Comparison of ENCODE assay signal across 8 mouse cellular contexts in genomic region chr17:78603872-78604271, GRCm38 (mm10).
DNase-seq lines count a peak whose midpoint lies in the region; ATAC-seq lines count a peak whose summit lies in the region.

No protein-coding gene starts in this region.

- DNase-seq in kidney, adult 18-20 months, result peak; percentile 73
- peak; percentile 77 to 82 for DNase-seq in cerebellum, adult 18-20 months
- peak; percentile 88 for DNase-seq in heart, postnatal 4 days
- peak; percentile 81 for DNase-seq in layer of hippocampus, adult 9-11 months
- DNase-seq in mesoderm, embryonic 11.5 days (ENCODE audit: low read depth, low spot score), result peak; percentile 83
- DNase-seq in spleen, adult 12 weeks (ENCODE audit: low spot score), result peak; percentile 36

- H3K36me3 ChIP-seq in kidney, embryonic 14.5 days (ENCODE audit: control insufficient read depth, insufficient read depth, low read length), result no peaks in the 10 kb centered on the region
- no peaks in the 10 kb centered on the region for H3K36me3 ChIP-seq in forebrain, embryonic 15.5 days

- 41% methylated on average over 8 of the region's 8 CpGs for WGBS in kidney, embryonic 14.5 days
- 34% methylated on average over 8 of the region's 8 CpGs for WGBS in forebrain, embryonic 15.5 days

- H3K9me3 ChIP-seq in kidney, embryonic 14.5 days (ENCODE audit: control insufficient read depth, low read length), result no peaks in the 10 kb centered on the region
- no peaks in the 10 kb centered on the region for H3K9me3 ChIP-seq in forebrain, embryonic 15.5 days

- no peak overlapping the region for H3K9ac ChIP-seq in kidney, embryonic 14.5 days (ENCODE audit: low read depth, low read length)
- H3K9ac ChIP-seq in forebrain, embryonic 15.5 days (replicated peaks), result no peak overlapping the region

- no peak for ATAC-seq in kidney, embryonic 14.5 days (ENCODE audit: low FRiP score, low TSS enrichment)
- ATAC-seq in forebrain, embryonic 15.5 days (replicated peaks), result peak; percentile 79

- no peak overlapping the region for H3K4me2 ChIP-seq in kidney, embryonic 14.5 days (replicated peaks; ENCODE audit: low read depth, low read length)
- 0 out of 2 replicates have a peak overlapping the region, but pooled peaks have one; percentile 13 for H3K4me2 ChIP-seq in forebrain, embryonic 15.5 days (replicated peaks)

- no peaks in the 10 kb centered on the region for H3K4me1 ChIP-seq in kidney, embryonic 14.5 days (ENCODE audit: control insufficient read depth, insufficient read depth, low read length)
- H3K4me1 ChIP-seq in forebrain, embryonic 15.5 days, result peaks cover 6% of the 10 kb centered on the region

- no peaks in the 10 kb centered on the region for H3K27me3 ChIP-seq in kidney, embryonic 14.5 days (ENCODE audit: control insufficient read depth, insufficient read depth, low read length)
- no peaks in the 10 kb centered on the region for H3K27me3 ChIP-seq in forebrain, embryonic 15.5 days

- H3K27ac ChIP-seq in kidney, embryonic 14.5 days (ENCODE audit: low read depth, low read length), result no peak overlapping the region
- H3K27ac ChIP-seq in forebrain, embryonic 15.5 days (replicated peaks), result no peak overlapping the region

- no peak overlapping the region for H3K4me3 ChIP-seq in kidney, embryonic 14.5 days (ENCODE audit: low read length)
- no peak overlapping the region for H3K4me3 ChIP-seq in forebrain, embryonic 15.5 days

Comparison
In these comparisons a context has a peak if more than half of its experiments do, and no peak if none do; other contexts are left out.
1. DNase-seq: peak in every context shown above with its lines; median percentile 88 in heart, postnatal 4 days; 83 in mesoderm, embryonic 11.5 days; 81 in layer of hippocampus, adult 9-11 months; 80 in cerebellum, adult 18-20 months; 73 in kidney, adult 18-20 months; 36 in spleen, adult 12 weeks.